Mouse (Mus musculus): ENCODE measurements around the gene Gm21958. TPM values are rescaled to one million over a fixed set of nuclear protein-coding genes. Genes with fewer than 3 reads are reported as not detected.
A peak's percentile ranks its signal among the peaks of the same experiment; 100 is the strongest.

Gene Gm21958
- polyA plus RNA-seq, 1 experiment from 2014 or later: not detected

- 45% methylated on average over 18 of the region's 18 CpGs for WGBS (ENCODE audit: insufficient replicate concordance)
- Histone ChIP-seq H3K9me3 (replicated peaks) (no peaks in the 10 kb centered on the region), H3K4me3 (peak overlapping the region; percentile 92), H3K9ac (peak overlapping the region; percentile 88), H3K36me3 (peaks cover 58% of the 10 kb centered on the region), H3K4me1 (peaks cover 37% of the 10 kb centered on the region), H3K27ac (peak overlapping the region; percentile 99), H3K4me2 (peak overlapping the region; percentile 92), H3K27me3 (replicated peaks) (no peaks in the 10 kb centered on the region)
- no peak for ATAC-seq
Measured at GRCm38 (mm10) chr3:54736101-54736927, 22.2 kb upstream of the Gm21958 start.

GRCm38 (mm10) chr3:54735247-54736046 is 21.3 kb upstream of the Gm21958 start, which contains the start of the genes Exosc8 and Alg5:
TSS of gene Exosc8 (minus strand) at chr3:54735393.
TSS of gene Alg5 (plus strand) at chr3:54735539.
- no peaks in the 10 kb centered on the region for H3K27me3 ChIP-seq (replicated peaks)
- peaks cover 58% of the 10 kb centered on the region for H3K36me3 ChIP-seq
- H3K4me3 ChIP-seq: peak within 1 kb of the TSS; percentile 92
- WGBS (ENCODE audit: insufficient replicate concordance): under 1% methylated on average over 56 of the region's 65 CpGs
- peak; percentile 86 for ATAC-seq
- peaks cover 37% of the 10 kb centered on the region for H3K4me1 ChIP-seq
- H3K9me3 ChIP-seq (replicated peaks): no peaks in the 10 kb centered on the region
- peak within 1 kb of the TSS; percentile 99 for H3K27ac ChIP-seq
- peak within 1 kb of the TSS; percentile 92 for H3K4me2 ChIP-seq
- H3K9ac ChIP-seq: peak within 1 kb of the TSS; percentile 88

GRCm38 (mm10) chr3:54734411-54735246 is 20.5 kb upstream of the Gm21958 start:
- H3K4me1 ChIP-seq: peaks cover 37% of the 10 kb centered on the region
- H3K4me2 ChIP-seq: peak overlapping the region; percentile 92
- H3K9ac ChIP-seq: peak overlapping the region; percentile 88
- WGBS (ENCODE audit: insufficient replicate concordance): under 1% methylated on average over 80 of the region's 84 CpGs
- peak overlapping the region; percentile 99 for H3K27ac ChIP-seq
- no peaks in the 10 kb centered on the region for H3K27me3 ChIP-seq (replicated peaks)
- peak; percentile 92 for ATAC-seq
- peaks cover 58% of the 10 kb centered on the region for H3K36me3 ChIP-seq
- no peaks in the 10 kb centered on the region for H3K9me3 ChIP-seq (replicated peaks)
- peak overlapping the region; percentile 92 for H3K4me3 ChIP-seq

GRCm38 (mm10) chr3:54732371-54732770 is 18.2 kb upstream of the Gm21958 start:
- Histone ChIP-seq H3K4me3 (no peak overlapping the region), H3K9ac (no peak overlapping the region), H3K36me3 (peaks cover 63% of the 10 kb centered on the region), H3K27ac (0 out of 2 replicates have a peak overlapping the region, but pooled peaks have one; percentile 4), H3K4me1 (peaks cover 37% of the 10 kb centered on the region), H3K9me3 (replicated peaks) (no peaks in the 10 kb centered on the region), H3K4me2 (peak overlapping the region; percentile 92; the same call in 1 of the 2 replicates), H3K27me3 (replicated peaks) (no peaks in the 10 kb centered on the region)
- WGBS (ENCODE audit: insufficient replicate concordance): 68% methylated on average over 4 of the region's 4 CpGs
- no peak for ATAC-seq

GRCm38 (mm10) chr3:54731626-54732150 is 17.5 kb upstream of the Gm21958 start:
- WGBS (ENCODE audit: insufficient replicate concordance): 88% methylated on average over 8 of the region's 8 CpGs
- no peak overlapping the region for H3K27ac ChIP-seq

GRCm38 (mm10) chr3:54728100-54728499 is 13.9 kb upstream of the Gm21958 start:
- Histone ChIP-seq H3K9me3 (replicated peaks) (no peaks in the 10 kb centered on the region), H3K27me3 (replicated peaks) (no peaks in the 10 kb centered on the region), H3K4me1 (peaks cover 24% of the 10 kb centered on the region), H3K4me3 (no peak overlapping the region), H3K27ac (no peak overlapping the region), H3K9ac (no peak overlapping the region), H3K4me2 (no peak overlapping the region), H3K36me3 (peaks cover 85% of the 10 kb centered on the region)
- ATAC-seq: no peak
- WGBS (ENCODE audit: insufficient replicate concordance): 91% methylated on average over 6 of the region's 6 CpGs

More at GRCm38 (mm10) chr3:54731626-54732150, 17.5 kb upstream of the Gm21958 start:
- Histone ChIP-seq H3K9me3 (replicated peaks) (no peaks in the 10 kb centered on the region), H3K9ac (no peak overlapping the region), H3K27me3 (replicated peaks) (no peaks in the 10 kb centered on the region), H3K4me3 (no peak overlapping the region), H3K4me2 (no peak overlapping the region), H3K36me3 (peaks cover 68% of the 10 kb centered on the region), H3K4me1 (peaks cover 31% of the 10 kb centered on the region)
- ATAC-seq: no peak

GRCm38 (mm10) chr3:54727588-54727987 is 13.4 kb upstream of the Gm21958 start:
- no peaks in the 10 kb centered on the region for H3K27me3 ChIP-seq (replicated peaks)
- ATAC-seq: no peak
- no peak overlapping the region for H3K4me2 ChIP-seq
- no peaks in the 10 kb centered on the region for H3K9me3 ChIP-seq (replicated peaks)
- no peak overlapping the region for H3K27ac ChIP-seq
- peaks cover 85% of the 10 kb centered on the region for H3K36me3 ChIP-seq
- H3K4me1 ChIP-seq: peaks cover 22% of the 10 kb centered on the region
- no peak overlapping the region for H3K4me3 ChIP-seq
- H3K9ac ChIP-seq: no peak overlapping the region
- 91% methylated on average over 2 of the region's 2 CpGs for WGBS (ENCODE audit: insufficient replicate concordance)

- H3K36me3 ChIP-seq: peaks cover 84% of the 10 kb centered on the region
- WGBS (ENCODE audit: insufficient replicate concordance): 69% methylated on average over 2 of the region's 2 CpGs
Measured at GRCm38 (mm10) chr3:54725344-54725743, 11.2 kb upstream of the Gm21958 start.

GRCm38 (mm10) chr3:54723741-54724500 is 9.8 kb upstream of the Gm21958 start:
- Histone ChIP-seq H3K4me2 (no peak overlapping the region), H3K9ac (no peak overlapping the region), H3K4me3 (no peak overlapping the region), H3K36me3 (peaks cover 79% of the 10 kb centered on the region), H3K27me3 (replicated peaks) (no peaks in the 10 kb centered on the region), H3K9me3 (replicated peaks) (no peaks in the 10 kb centered on the region), H3K27ac (0 out of 2 replicates have a peak overlapping the region, but pooled peaks have one; percentile 20), H3K4me1 (peaks cover 14% of the 10 kb centered on the region)
- WGBS (ENCODE audit: insufficient replicate concordance): 63% methylated on average over 10 of the region's 10 CpGs
- ATAC-seq: peak; percentile 57; the same call in 1 of the 2 replicates

More at GRCm38 (mm10) chr3:54725344-54725743, 11.2 kb upstream of the Gm21958 start:
- H3K9ac ChIP-seq: no peak overlapping the region
- peaks cover 14% of the 10 kb centered on the region for H3K4me1 ChIP-seq
- H3K27me3 ChIP-seq (replicated peaks): no peaks in the 10 kb centered on the region
- H3K27ac ChIP-seq: no peak overlapping the region
- no peak for ATAC-seq
- H3K4me2 ChIP-seq: no peak overlapping the region
- H3K4me3 ChIP-seq: no peak overlapping the region
- no peaks in the 10 kb centered on the region for H3K9me3 ChIP-seq (replicated peaks)

GRCm38 (mm10) chr3:54718947-54719346 is 4.8 kb upstream of the Gm21958 start:
- H3K36me3 ChIP-seq: peaks cover 89% of the 10 kb centered on the region

More at GRCm38 (mm10) chr3:54718947-54719346, 4.8 kb upstream of the Gm21958 start:
- Histone ChIP-seq H3K9me3 (replicated peaks) (no peaks in the 10 kb centered on the region), H3K27me3 (replicated peaks) (no peaks in the 10 kb centered on the region), H3K9ac (no peak overlapping the region), H3K4me2 (no peak overlapping the region), H3K27ac (no peak overlapping the region), H3K4me3 (no peak overlapping the region), H3K4me1 (peaks cover 12% of the 10 kb centered on the region)
- no peak for ATAC-seq
- WGBS (ENCODE audit: insufficient replicate concordance): 54% methylated on average over 3 of the region's 3 CpGs

Measured in liver, embryonic 12.5 days (tissue).